Mouse (Mus musculus) stomach, embryonic 16.5 days (tissue): ENCODE results near the gene Pdzd8. TPM values are rescaled to one million over a fixed set of nuclear protein-coding genes. Genes with fewer than 3 reads are reported as not detected.

Source experiments
- ATAC-seq: fragments of 200-750 bp; cut with Nextera tagmentation; 2 replicates; pipeline ENCODE4 v1.8.0; 2017; ENCODE audit warnings: moderate number of reproducible peaks, moderate TSS enrichment; ENCODE audit not compliant: insufficient read depth, low FRiP score
- H3K27ac ChIP-seq: fragments of 300-500 bp; sonication (generic); 2 replicates; pipeline ENCODE4 v1.5.1; 2014; ENCODE audit warnings: low read length
- H3K27me3 ChIP-seq: fragments of 300-500 bp; sonication (generic); 2 replicates; pipeline ENCODE4 v1.6.1; 2014; ENCODE audit warnings: low read length, control low read depth, mixed read lengths; ENCODE audit not compliant: control insufficient read depth, insufficient read depth
- H3K36me3 ChIP-seq: fragments of 300-500 bp; sonication (generic); 2 replicates; pipeline ENCODE4 v1.6.1; 2014; ENCODE audit warnings: low read length; ENCODE audit not compliant: control insufficient read depth, insufficient read depth
- H3K4me1 ChIP-seq: fragments of 300-500 bp; sonication (generic); 2 replicates; pipeline ENCODE4 v1.6.1; 2014; ENCODE audit warnings: low read length, control low read depth, mixed read lengths; ENCODE audit not compliant: control insufficient read depth, insufficient read depth
- H3K4me2 ChIP-seq: fragments of 300-500 bp; sonication (generic); 2 replicates; pipeline ENCODE4 v1.6.1; 2014; ENCODE audit warnings: low read depth, low read length, mixed read lengths
- H3K4me3 ChIP-seq: fragments of 300-500 bp; sonication (generic); replicated peaks from 2 replicates; pipeline ENCODE4 v1.5.1; 2014; ENCODE audit warnings: mild to moderate bottlenecking, low read length
- H3K9ac ChIP-seq: fragments of 300-500 bp; sonication (generic); 2 replicates; pipeline ENCODE4 v1.6.1; 2014; ENCODE audit warnings: low read length
- H3K9me3 ChIP-seq: fragments of 300-500 bp; sonication (generic); replicated peaks from 2 replicates; pipeline ENCODE4 v1.6.1; 2016; ENCODE audit warnings: low read length, control low read depth; ENCODE audit not compliant: control insufficient read depth
- WGBS: fragments of 180-500 bp; shearing (Covaris S2); extraction: QIAGEN DNeasy Blood & Tissue Kit; methylation state at CpG from one replicate; pipeline ENCODE4 v1.1.7; 2014; 5-methylcytosine and 5-hydroxymethylcytosine counted together
- polyA plus RNA-seq: library from polyadenylated mRNA; unstranded; fragments of >200 nt; fragmentation: Nextera tagmentation; extraction: Ambion mirVana; gene quantifications from 2 replicates; pipeline ENCODE4 v1.2.1, GENCODE M21; 2015

Pdzd8 gene
- polyA plus RNA-seq, 1 experiment from 2014 or later, result 6.9 TPM

DNA sequence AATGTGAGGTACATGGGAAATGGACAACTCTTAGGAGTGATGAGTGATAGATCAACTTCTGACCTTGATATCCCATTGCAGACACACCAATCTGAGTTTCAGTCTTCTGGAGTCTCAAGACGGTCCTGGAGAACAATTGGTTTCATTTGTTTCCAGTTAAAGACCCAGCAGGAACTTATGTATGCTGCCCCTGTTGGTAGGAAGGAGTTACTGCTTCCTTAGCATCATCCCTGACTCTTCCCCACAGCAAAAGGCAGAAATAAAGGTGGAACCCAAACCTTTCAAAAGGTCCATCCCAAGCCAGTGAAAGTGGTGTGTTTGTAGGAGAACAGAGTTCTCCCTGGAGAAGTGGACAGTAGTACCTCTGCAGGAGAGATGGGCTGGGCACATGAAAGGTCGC lies 30.9 kb upstream of the Pdzd8 start:
- H3K4me2 ChIP-seq, result no peak overlapping the region
- H3K27ac ChIP-seq, result no peak overlapping the region
- H3K9ac ChIP-seq, result no peak overlapping the region
- H3K9me3 ChIP-seq, result no peaks in the 10 kb centered on the region
- no peaks in the 10 kb centered on the region for H3K36me3 ChIP-seq
- no peak for ATAC-seq
- H3K4me3 ChIP-seq, result no peak overlapping the region
- 79% methylated on average over 2 of the region's 2 CpGs for WGBS
- H3K27me3 ChIP-seq, result no peaks in the 10 kb centered on the region
- no peaks in the 10 kb centered on the region; the same call in 1 of the 2 replicates for H3K4me1 ChIP-seq

DNA sequence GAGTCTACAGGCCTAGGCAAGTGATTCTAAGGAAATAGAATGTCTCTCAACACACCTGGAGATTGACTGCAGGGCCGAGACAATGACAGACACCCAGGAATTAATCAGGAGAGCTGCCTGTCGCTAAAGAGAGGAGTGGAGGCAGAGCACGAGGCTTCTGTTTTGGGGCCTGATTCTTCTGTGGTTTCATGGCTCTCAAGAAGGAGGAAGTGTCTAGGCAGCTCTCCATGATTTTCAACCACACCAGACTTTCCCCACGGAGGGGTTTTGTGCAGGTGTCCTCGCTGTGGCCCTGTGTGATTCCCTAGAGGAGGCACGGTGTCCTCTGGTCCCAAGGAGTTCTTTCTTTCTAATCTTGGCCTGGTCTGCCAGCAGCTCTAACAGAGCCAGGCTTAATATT lies 29.4 kb upstream of the Pdzd8 start:
- Histone ChIP-seq H3K27me3 (no peaks in the 10 kb centered on the region), H3K9ac (no peak overlapping the region), H3K4me1 (no peaks in the 10 kb centered on the region; the same call in 1 of the 2 replicates), H3K36me3 (no peaks in the 10 kb centered on the region), H3K4me3 (no peak overlapping the region), H3K27ac (no peak overlapping the region), H3K9me3 (no peaks in the 10 kb centered on the region), H3K4me2 (no peak overlapping the region)
- ATAC-seq, result no peak
- 74% methylated on average over 6 of the region's 6 CpGs for WGBS

- WGBS, result 51% methylated on average over 4 of the region's 4 CpGs
- no peak overlapping the region for H3K4me3 ChIP-seq
- no peak overlapping the region for H3K27ac ChIP-seq
Measured at GRCm38 (mm10) chr19:59372928-59373327, 27.3 kb upstream of the Pdzd8 start.

GRCm38 (mm10) chr19:59371016-59371415 lies 25.4 kb upstream of the Pdzd8 start:
- no peak overlapping the region for H3K27ac ChIP-seq
- no peaks in the 10 kb centered on the region for H3K27me3 ChIP-seq
- 65% methylated on average over 4 of the region's 4 CpGs for WGBS
- H3K4me1 ChIP-seq, result no peaks in the 10 kb centered on the region; the same call in 1 of the 2 replicates
- H3K9me3 ChIP-seq, result no peaks in the 10 kb centered on the region
- H3K9ac ChIP-seq, result no peak overlapping the region
- H3K4me2 ChIP-seq, result no peak overlapping the region
- H3K36me3 ChIP-seq, result no peaks in the 10 kb centered on the region
- H3K4me3 ChIP-seq, result no peak overlapping the region
- ATAC-seq, result no peak

More at GRCm38 (mm10) chr19:59372928-59373327, 27.3 kb upstream of the Pdzd8 start:
- H3K36me3 ChIP-seq, result no peaks in the 10 kb centered on the region
- no peaks in the 10 kb centered on the region for H3K9me3 ChIP-seq
- H3K4me2 ChIP-seq, result no peak overlapping the region
- no peak for ATAC-seq
- no peaks in the 10 kb centered on the region for H3K27me3 ChIP-seq
- no peaks in the 10 kb centered on the region; the same call in 1 of the 2 replicates for H3K4me1 ChIP-seq
- no peak overlapping the region for H3K9ac ChIP-seq

DNA sequence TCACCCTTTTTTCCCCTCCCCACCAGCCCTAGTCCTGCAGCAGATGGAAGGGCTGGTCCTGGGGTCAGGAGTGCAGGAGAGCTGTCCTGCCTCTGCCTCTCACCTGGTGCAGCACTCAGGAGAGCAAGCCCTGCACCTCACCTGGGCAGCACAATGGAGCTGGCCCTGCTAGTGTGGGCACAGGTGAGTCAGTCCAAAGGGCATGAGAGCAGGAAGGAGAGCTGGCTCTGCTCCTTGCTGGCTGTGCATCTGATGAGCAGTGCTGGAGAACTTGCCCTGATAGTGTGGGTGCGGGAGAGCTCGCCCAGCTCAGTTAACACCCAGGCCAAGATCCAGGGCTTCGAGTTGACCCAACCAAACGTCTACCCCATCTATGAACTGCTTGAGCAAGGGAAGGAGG lies 22.3 kb upstream of the Pdzd8 start:
- H3K36me3 ChIP-seq, result no peaks in the 10 kb centered on the region
- H3K27ac ChIP-seq, result no peak overlapping the region
- 79% methylated on average over 4 of the region's 4 CpGs for WGBS
- peak; percentile 37; the same call in 1 of the 2 replicates for ATAC-seq
- no peak overlapping the region for H3K4me2 ChIP-seq
- H3K9me3 ChIP-seq, result no peaks in the 10 kb centered on the region
- no peaks in the 10 kb centered on the region for H3K27me3 ChIP-seq
- no peaks in the 10 kb centered on the region for H3K4me1 ChIP-seq
- H3K9ac ChIP-seq, result no peak overlapping the region
- no peak overlapping the region for H3K4me3 ChIP-seq

- no peaks in the 10 kb centered on the region for H3K9me3 ChIP-seq
- H3K36me3 ChIP-seq, result no peaks in the 10 kb centered on the region
- no peaks in the 10 kb centered on the region for H3K27me3 ChIP-seq
- no peak overlapping the region for H3K27ac ChIP-seq
- no peak for ATAC-seq
- 65% methylated on average over 3 of the region's 3 CpGs for WGBS
- H3K4me2 ChIP-seq, result no peak overlapping the region
- no peak overlapping the region for H3K9ac ChIP-seq
- H3K4me3 ChIP-seq, result no peak overlapping the region
- H3K4me1 ChIP-seq, result no peaks in the 10 kb centered on the region
Measured at GRCm38 (mm10) chr19:59366724-59367123, 21.1 kb upstream of the Pdzd8 start.

DNA sequence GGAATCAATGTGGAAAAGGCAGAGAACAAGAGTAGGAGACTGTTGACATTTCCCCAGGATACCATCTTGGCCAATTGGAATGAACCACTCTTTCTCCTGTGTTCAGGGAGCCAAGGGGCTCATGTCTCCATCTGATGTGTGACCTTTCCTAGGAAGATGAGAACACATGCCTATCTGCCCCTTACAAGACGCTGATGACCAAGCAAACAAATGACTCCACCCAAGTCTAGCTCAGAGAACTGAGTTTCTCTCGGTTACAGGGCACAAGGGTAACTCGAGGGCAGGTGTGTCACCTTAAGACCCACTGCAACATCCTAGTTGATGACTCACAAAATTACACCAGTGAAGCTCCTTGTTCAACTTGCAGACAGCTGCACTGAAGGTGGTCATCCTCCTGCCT lies 18.1 kb upstream of the Pdzd8 start:
- Histone ChIP-seq H3K9me3 (no peaks in the 10 kb centered on the region), H3K9ac (no peak overlapping the region), H3K4me3 (no peak overlapping the region), H3K4me1 (no peaks in the 10 kb centered on the region), H3K4me2 (no peak overlapping the region), H3K27ac (no peak overlapping the region), H3K27me3 (no peaks in the 10 kb centered on the region), H3K36me3 (no peaks in the 10 kb centered on the region)
- 68% methylated on average over 3 of the region's 3 CpGs for WGBS
- no peak for ATAC-seq

DNA sequence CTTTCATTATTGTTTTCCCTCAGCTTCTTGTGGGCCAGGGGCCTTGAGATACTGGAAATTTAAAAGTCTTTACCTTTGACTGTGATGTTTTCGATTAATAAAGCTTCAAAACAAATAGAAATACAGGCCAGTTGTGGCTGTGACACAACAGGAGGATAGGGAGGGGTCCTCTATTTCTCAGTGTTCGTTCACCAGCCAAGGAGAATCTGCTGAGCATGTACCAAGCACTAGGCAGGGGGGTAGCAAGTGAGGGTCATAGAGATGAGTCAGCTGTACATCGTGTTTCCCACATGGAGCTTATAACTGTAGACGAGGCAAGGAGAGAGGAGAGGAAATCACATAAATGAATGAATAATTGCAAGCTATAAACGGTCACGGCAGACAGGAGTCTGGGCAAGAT lies 17.1 kb upstream of the Pdzd8 start:
- Histone ChIP-seq H3K27me3 (no peaks in the 10 kb centered on the region), H3K4me3 (no peak overlapping the region), H3K27ac (no peak overlapping the region), H3K36me3 (no peaks in the 10 kb centered on the region), H3K4me2 (no peak overlapping the region), H3K9me3 (no peaks in the 10 kb centered on the region), H3K9ac (no peak overlapping the region), H3K4me1 (no peaks in the 10 kb centered on the region)
- no peak for ATAC-seq
- WGBS, result 69% methylated on average over 6 of the region's 6 CpGs

- Histone ChIP-seq H3K27ac (no peak overlapping the region), H3K4me1 (no peaks in the 10 kb centered on the region), H3K27me3 (no peaks in the 10 kb centered on the region), H3K9me3 (no peaks in the 10 kb centered on the region), H3K36me3 (no peaks in the 10 kb centered on the region), H3K9ac (no peak overlapping the region), H3K4me2 (no peak overlapping the region), H3K4me3 (no peak overlapping the region)
- WGBS, result 65% methylated on average over 2 of the region's 2 CpGs
- no peak; the same call in 1 of the 2 replicates for ATAC-seq
Measured at GRCm38 (mm10) chr19:59360486-59360896, 14.9 kb upstream of the Pdzd8 start.

- Histone ChIP-seq H3K36me3 (no peaks in the 10 kb centered on the region), H3K27ac (no peak overlapping the region), H3K4me2 (no peak overlapping the region), H3K27me3 (no peaks in the 10 kb centered on the region), H3K4me1 (no peaks in the 10 kb centered on the region), H3K9me3 (no peaks in the 10 kb centered on the region), H3K9ac (no peak overlapping the region), H3K4me3 (no peak overlapping the region)
- no peak for ATAC-seq
- 36% methylated on average over 4 of the region's 4 CpGs for WGBS
Measured at GRCm38 (mm10) chr19:59359202-59359601, 13.6 kb upstream of the Pdzd8 start.
